Mouse (Mus musculus) urinary bladder, postnatal 10 days (tissue): Measurements from ENCODE around the gene Kank3.

ENCODE experiments used
- DNase-seq: peaks from one replicate; pipeline ENCODE4 v3.0.0; 2022; ENCODE audit warnings: low spot score

Kank3 gene

DNA sequence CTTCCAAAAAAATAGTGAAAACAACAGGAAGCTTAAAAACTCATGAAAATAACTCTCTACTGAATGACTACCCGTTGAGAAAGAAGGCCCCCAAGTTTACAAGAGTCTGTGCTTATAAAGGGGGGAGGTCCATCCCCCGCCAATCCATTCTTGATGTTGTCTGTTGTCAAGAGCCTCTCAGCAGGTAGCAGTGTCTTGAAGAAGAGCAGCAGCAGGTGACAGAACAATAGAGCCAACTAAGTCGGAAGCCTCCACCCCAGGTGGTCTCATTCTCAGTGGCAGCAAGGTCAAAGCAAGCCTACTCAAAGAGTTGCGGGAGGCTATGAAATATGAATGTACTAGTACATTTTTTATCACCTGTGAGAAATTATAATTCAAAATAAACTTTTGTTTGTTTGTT is 47.5 kb downstream of the Kank3 start:
- DNase-seq, result no peak

DNA sequence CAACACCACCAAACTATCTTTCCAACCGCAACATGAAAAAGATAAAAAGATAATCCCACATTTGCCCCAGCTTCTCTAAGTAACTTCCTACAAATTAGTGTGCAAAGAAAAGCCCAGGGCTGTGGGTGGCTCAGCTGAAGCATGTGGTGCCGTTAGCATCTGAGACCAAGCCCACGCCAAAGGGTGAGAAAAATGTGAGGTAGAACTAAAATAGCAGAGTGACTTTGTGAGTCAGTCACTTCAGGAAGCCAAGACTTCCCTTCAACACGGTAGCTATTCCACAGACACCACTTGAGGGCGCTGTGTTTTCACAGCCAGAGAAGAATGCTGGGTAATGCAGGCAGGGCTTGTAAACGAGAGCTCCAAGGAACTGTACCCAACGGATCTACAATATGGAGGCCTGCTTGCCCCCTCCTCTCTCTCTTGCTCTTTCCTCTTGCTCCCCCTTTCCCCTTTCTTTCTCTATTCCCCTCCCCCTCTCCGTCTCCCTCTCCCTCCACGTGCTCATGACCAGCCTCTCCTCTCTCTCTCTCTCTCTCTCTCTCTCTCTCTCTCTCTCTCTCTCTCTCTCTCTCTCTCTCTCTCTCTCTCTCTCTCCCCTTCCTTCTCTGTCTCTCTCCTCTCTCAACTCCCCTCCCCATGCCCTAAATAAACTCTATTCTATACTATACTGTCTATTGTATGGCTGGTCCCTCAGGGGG is 55.2 kb downstream of the Kank3 start:
- DNase-seq, result no peak
